Mouse (Mus musculus) stomach, embryonic 15.5 days (tissue): ENCODE measurements around the gene Rnpep. TPM values are rescaled to one million over a fixed set of nuclear protein-coding genes. Genes with fewer than 3 reads are reported as not detected.

Experiments
- ATAC-seq: fragments of 200-750 bp; cut with Nextera tagmentation; 2 replicates; pipeline ENCODE4 v1.8.0; 2017; ENCODE audit warnings: low read depth, moderate number of reproducible peaks, moderate TSS enrichment; ENCODE audit not compliant: insufficient read depth, low FRiP score
- H3K27ac ChIP-seq: fragments of 300-500 bp; sonication (generic); 2 replicates; pipeline ENCODE4 v1.5.1; 2015; ENCODE audit warnings: mild to moderate bottlenecking, inconsistent platforms
- H3K27me3 ChIP-seq: fragments of 300-500 bp; sonication (generic); replicated peaks from 2 replicates; pipeline ENCODE4 v1.6.1; 2015; ENCODE audit warnings: inconsistent platforms
- H3K36me3 ChIP-seq: fragments of 300-500 bp; sonication (generic); 2 replicates; pipeline ENCODE4 v1.6.1; 2015; ENCODE audit warnings: inconsistent platforms
- H3K4me1 ChIP-seq: fragments of 300-500 bp; sonication (generic); 2 replicates; pipeline ENCODE4 v1.6.1; 2015; ENCODE audit warnings: inconsistent platforms
- H3K4me2 ChIP-seq: fragments of 300-500 bp; sonication (generic); 2 replicates; pipeline ENCODE4 v1.6.1; 2015; ENCODE audit warnings: mild to moderate bottlenecking, inconsistent platforms
- H3K4me3 ChIP-seq: fragments of 300-500 bp; sonication (generic); replicated peaks from 2 replicates; pipeline ENCODE4 v1.5.1; 2015; ENCODE audit warnings: inconsistent platforms
- H3K9ac ChIP-seq: fragments of 300-500 bp; sonication (generic); 2 replicates; pipeline ENCODE4 v1.6.1; 2015; ENCODE audit warnings: inconsistent platforms
- H3K9me3 ChIP-seq: fragments of 300-500 bp; sonication (generic); 2 replicates; pipeline ENCODE4 v1.6.1; 2016; ENCODE audit warnings: inconsistent platforms
- WGBS: fragments of 180-500 bp; shearing (Covaris S2); methylation state at CpG from one replicate; pipeline ENCODE4 v1.1.7; 2015; 5-methylcytosine and 5-hydroxymethylcytosine counted together
- polyA plus RNA-seq: library from polyadenylated mRNA; unstranded; fragments of >200 nt; fragmentation: Nextera tagmentation; extraction: Ambion mirVana; gene quantifications from 2 replicates; pipeline ENCODE4 v1.2.1, GENCODE M21; 2015

Rnpep gene
- polyA plus RNA-seq, 1 experiment from 2014 or later = 132 TPM

DNA sequence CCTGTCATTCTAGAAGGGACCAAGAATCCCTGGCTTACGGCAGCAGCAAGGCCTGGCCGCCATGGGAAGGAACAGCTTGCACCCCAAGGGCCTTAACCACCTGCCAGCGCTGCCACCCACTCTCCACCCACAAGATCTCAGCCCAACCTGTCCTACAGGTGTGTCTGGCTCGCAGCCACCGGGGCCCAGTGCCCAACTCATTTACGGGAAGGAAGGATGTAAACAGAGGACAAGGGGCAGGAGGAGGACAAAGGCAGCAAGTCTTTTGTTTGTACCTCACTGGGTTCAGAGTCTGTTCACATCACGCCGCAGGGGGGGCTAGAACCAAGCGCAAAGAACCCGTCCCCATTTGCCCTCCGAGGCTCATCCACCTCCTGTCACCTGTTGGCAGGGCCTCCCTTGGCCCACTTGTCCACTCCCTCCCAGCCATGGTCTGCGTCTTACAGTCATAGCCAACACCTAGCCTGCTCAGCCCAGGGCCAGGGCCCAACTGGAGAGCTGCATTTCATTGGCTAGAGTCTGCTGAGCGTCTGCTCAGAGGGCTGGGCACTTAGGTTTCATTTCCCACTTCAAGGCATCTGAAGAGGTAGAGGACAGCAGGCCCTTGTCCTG lies 56.4 kb downstream of the Rnpep start:
- H3K27ac ChIP-seq = peak overlapping the region; percentile 76
- WGBS = 64% methylated on average over 13 of the region's 13 CpGs

DNA sequence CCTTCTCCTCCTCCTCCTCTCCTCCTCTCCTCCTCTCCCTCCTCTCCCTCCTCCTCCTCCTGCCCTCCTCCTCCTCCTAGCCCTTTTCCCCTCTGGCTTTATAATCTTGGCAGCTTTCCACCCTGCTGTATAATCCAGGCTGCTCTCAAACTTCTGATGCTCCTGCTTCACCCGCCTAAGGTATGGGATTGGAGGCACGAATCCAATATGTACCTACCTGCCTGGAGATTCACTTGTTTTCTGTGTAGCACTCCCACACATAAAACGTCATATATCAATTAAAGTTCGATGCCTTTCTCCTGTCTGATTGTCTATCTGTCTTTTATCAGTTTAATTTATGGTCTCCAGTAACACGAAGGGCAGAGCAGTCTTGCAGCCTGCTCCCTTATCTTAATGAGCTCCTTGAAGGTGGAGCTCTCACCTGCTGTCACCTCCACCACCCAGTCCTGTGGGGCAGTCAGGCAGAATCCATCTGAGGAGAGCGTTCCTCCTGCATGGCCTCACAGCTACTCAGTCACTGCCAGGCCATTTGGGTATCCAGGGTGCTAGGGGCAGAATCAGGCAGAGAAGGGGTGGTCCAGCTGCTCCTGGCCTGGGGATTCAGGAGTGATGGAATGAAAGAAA lies 58.8 kb downstream of the Rnpep start:
- Histone ChIP-seq H3K27me3 (no peaks in the 10 kb centered on the region), H3K4me2 (no peak overlapping the region), H3K9ac (no peak overlapping the region), H3K4me3 (no peak overlapping the region), H3K9me3 (no peaks in the 10 kb centered on the region), H3K4me1 (0 out of 2 replicates have a peak, but pooled peaks cover 3% of the 10 kb centered on the region), H3K27ac (no peak overlapping the region), H3K36me3 (no peaks in the 10 kb centered on the region)
- 15% methylated on average over 6 of the region's 6 CpGs for WGBS
- peak; percentile 54; the same call in 1 of the 2 replicates for ATAC-seq

More for the DNA sequence above, 56.4 kb downstream of the Rnpep start:
- Histone ChIP-seq H3K4me2 (no peak overlapping the region), H3K36me3 (no peaks in the 10 kb centered on the region), H3K27me3 (no peaks in the 10 kb centered on the region), H3K4me1 (0 out of 2 replicates have a peak, but pooled peaks cover 3% of the 10 kb centered on the region), H3K9me3 (no peaks in the 10 kb centered on the region), H3K4me3 (no peak overlapping the region), H3K9ac (no peak overlapping the region)
- ATAC-seq = peak; percentile 70

DNA sequence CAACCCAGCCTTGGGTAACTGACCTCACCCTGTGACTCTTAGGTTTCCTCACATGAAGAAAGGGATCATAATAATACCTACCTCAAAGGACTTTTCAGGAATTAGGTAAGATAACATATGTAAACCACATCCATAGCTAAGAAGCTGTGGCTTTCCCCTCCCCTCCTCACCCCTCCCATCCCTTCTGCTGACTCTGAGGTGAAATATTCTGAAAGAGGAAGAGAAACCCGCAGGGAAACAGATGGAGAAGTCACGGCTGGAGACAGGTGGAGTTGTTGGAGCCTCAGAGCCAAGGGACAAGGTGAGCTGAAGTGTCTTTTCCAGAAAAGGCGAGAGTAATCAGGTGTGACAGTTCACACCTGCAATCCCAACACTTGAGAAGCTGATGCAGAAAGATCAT lies 59.7 kb downstream of the Rnpep start:
- no peaks in the 10 kb centered on the region for H3K27me3 ChIP-seq
- no peak for ATAC-seq
- WGBS = 69% methylated on average over 3 of the region's 3 CpGs

DNA sequence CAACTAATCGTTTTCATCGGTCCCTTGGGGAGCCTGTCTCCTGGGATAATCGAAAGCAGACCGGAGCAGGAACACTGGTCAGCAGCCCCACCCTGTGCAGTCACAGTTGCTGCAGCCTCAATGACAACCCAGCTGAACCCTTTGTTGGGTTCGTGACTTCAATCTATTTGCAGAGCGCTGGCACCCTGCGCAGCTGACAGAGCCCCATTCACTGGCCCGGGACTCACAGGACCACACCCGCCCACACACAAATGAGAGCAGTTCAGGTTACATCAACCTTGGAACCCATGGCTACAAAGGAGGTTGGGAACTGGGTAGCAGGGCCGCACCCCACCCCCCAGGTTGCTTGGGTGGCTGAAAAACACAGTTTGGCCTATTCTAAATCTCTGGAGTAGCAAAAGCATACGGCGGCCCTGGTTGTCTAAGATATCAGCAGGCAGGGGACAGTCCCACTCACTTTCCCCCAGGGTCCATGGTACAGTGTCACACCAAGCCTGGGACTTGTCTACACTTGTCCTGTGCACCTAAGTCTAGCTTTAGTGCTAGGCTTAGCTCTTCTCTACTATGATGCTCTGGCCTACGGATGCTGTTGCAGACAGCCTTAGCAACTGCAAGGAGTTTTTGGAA lies 66.2 kb downstream of the Rnpep start:
- peak; percentile 87 for ATAC-seq
- Histone ChIP-seq H3K4me1 (no peaks in the 10 kb centered on the region), H3K36me3 (no peaks in the 10 kb centered on the region), H3K27ac (peak overlapping the region; percentile 58), H3K4me2 (no peak overlapping the region), H3K9me3 (no peaks in the 10 kb centered on the region), H3K9ac (no peak overlapping the region), H3K27me3 (no peaks in the 10 kb centered on the region), H3K4me3 (no peak overlapping the region)
- 60% methylated on average over 13 of the region's 13 CpGs for WGBS

More for the DNA sequence above, 59.7 kb downstream of the Rnpep start:
- H3K36me3 ChIP-seq = no peaks in the 10 kb centered on the region
- no peak overlapping the region for H3K4me3 ChIP-seq
- H3K9ac ChIP-seq = no peak overlapping the region
- no peak overlapping the region for H3K27ac ChIP-seq
- no peak overlapping the region for H3K4me2 ChIP-seq
- no peaks in the 10 kb centered on the region for H3K9me3 ChIP-seq
- 0 out of 2 replicates have a peak, but pooled peaks cover 3% of the 10 kb centered on the region for H3K4me1 ChIP-seq

DNA sequence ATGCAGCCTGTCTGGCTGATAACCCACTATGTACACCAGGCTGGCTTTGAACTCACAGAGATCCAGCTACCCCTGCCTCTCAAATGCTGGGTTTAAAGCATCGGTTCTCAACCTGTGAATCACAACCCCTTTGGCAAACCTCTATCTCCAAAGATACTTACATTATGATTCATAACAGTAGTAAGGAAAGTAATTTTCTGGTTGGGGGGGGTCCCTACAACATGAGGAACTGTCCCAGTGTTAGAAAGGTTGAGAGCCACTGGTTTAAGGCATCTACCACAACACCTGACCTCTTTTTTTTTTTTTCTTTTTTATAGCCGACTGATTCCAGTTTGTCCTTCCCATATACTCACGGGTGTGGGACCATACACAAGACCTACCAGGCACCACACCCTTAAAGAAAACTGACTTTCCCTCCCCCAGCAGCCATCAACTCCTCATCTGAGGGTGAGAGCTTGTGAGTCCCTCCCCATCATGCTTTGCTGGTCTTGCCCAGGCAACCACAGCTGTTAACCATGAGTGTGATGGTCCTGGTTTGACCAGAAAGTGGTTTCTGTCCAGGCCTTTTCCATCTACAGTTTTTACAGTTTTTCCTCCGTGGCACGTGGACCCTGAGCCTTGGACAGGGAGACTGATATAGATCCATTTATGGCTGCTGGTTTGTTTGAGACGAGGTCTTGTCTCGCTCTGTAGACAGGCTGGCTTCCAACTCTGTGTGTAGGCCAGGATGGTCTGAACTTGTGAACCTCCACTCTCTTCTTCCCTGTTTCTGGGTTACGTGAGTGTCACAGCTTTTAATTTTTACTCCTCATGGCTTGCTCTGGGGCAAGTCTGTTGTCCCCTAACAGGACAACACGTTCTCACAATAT lies 69.9 kb downstream of the Rnpep start:
- no peak for ATAC-seq
- WGBS = 78% methylated on average over 9 of the region's 9 CpGs
- no peak overlapping the region for H3K27ac ChIP-seq

More for the DNA sequence above, 69.9 kb downstream of the Rnpep start:
- Histone ChIP-seq H3K27me3 (no peaks in the 10 kb centered on the region), H3K4me1 (no peaks in the 10 kb centered on the region), H3K4me2 (no peak overlapping the region), H3K4me3 (no peak overlapping the region), H3K9me3 (no peaks in the 10 kb centered on the region), H3K36me3 (no peaks in the 10 kb centered on the region), H3K9ac (no peak overlapping the region)

Other genes with a start within 250 kb of the Rnpep start
- gene Lgr6, start 178.8 kb downstream of the Rnpep start, polyA plus RNA-seq = 1.6 and 1.8 TPM in 2 replicates
- gene Ptpn7, start 151.4 kb downstream of the Rnpep start, polyA plus RNA-seq = 2.4 and 3.3 TPM in 2 replicates
- gene Arl8a, start 137.3 kb downstream of the Rnpep start, polyA plus RNA-seq = 54.9 and 55.4 TPM in 2 replicates
- gene Gpr37l1, start 116.4 kb downstream of the Rnpep start, polyA plus RNA-seq = 0.35 and 0.78 TPM in 2 replicates
- gene Elf3, start 25.5 kb downstream of the Rnpep start, polyA plus RNA-seq = 131 and 134 TPM in 2 replicates
- 188 and 218 TPM in 2 replicates for gene Timm17a, start 29.7 kb upstream of the Rnpep start, polyA plus RNA-seq
- gene Lmod1, start 40.7 kb upstream of the Rnpep start, polyA plus RNA-seq = 13.0 and 14.0 TPM in 2 replicates
- gene Shisa4, start 91.2 kb upstream of the Rnpep start, polyA plus RNA-seq = 42.3 and 44.1 TPM in 2 replicates
- gene Ipo9, start 146.4 kb upstream of the Rnpep start, polyA plus RNA-seq = 88.7 and 96.5 TPM in 2 replicates